Mouse (Mus musculus) heart, postnatal 0 days (tissue): ENCODE data around the gene Sh3d21. TPM values are rescaled to one million over a fixed set of nuclear protein-coding genes. Genes with fewer than 3 reads are reported as not detected.
A peak's percentile ranks its signal among the peaks of the same experiment; 100 is the strongest.

Source experiments
- ATAC-seq: fragments of 200-750 bp; cut with Nextera tagmentation; 2 replicates; pipeline ENCODE4 v1.8.0; 2017; ENCODE audit warnings: low read depth, moderate number of reproducible peaks, moderate library complexity; ENCODE audit not compliant: insufficient read depth
- DNase-seq: peaks from one replicate; pipeline ENCODE4 v3.0.0-alpha.2; 2016; ENCODE audit warnings: low spot score
- H3K27ac ChIP-seq: fragments of 300-500 bp; sonication (generic); 2 replicates; pipeline ENCODE4 v1.5.1; 2014; ENCODE audit warnings: low read depth, mild to moderate bottlenecking
- H3K27me3 ChIP-seq: fragments of 300-500 bp; sonication (generic); 2 replicates; pipeline ENCODE4 v1.6.1; 2014; ENCODE audit warnings: low read length, mixed read lengths; ENCODE audit not compliant: control insufficient read depth, insufficient read depth
- H3K36me3 ChIP-seq: fragments of 300-500 bp; sonication (generic); replicated peaks from 2 replicates; pipeline ENCODE4 v1.6.1; 2014; ENCODE audit warnings: low read length, mixed read lengths; ENCODE audit not compliant: control insufficient read depth, insufficient read depth
- H3K4me1 ChIP-seq: fragments of 300-500 bp; sonication (generic); 2 replicates; pipeline ENCODE4 v1.6.1; 2014; ENCODE audit warnings: antibody characterized with exemption; ENCODE audit not compliant: control insufficient read depth, insufficient read depth
- H3K4me2 ChIP-seq: fragments of 300-500 bp; sonication (generic); 2 replicates; pipeline ENCODE4 v1.6.1; 2014; ENCODE audit warnings: low read depth, mild to moderate bottlenecking, low read length, moderate library complexity
- H3K4me3 ChIP-seq: fragments of 300-500 bp; sonication (generic); 2 replicates; pipeline ENCODE4 v1.5.1; 2014; ENCODE audit warnings: low read depth, low read length
- H3K9ac ChIP-seq: fragments of 300-500 bp; sonication (generic); replicated peaks from 2 replicates; pipeline ENCODE4 v1.6.1; 2014; ENCODE audit warnings: low read depth, low read length, mixed read lengths
- H3K9me3 ChIP-seq: fragments of 300-500 bp; sonication (generic); replicated peaks from 2 replicates; pipeline ENCODE4 v1.6.1; 2016; ENCODE audit warnings: low read length; ENCODE audit not compliant: control insufficient read depth
- CTCF ChIP-seq: IDR thresholded peaks from 2 replicates; pipeline ENCODE4 v1.5.1; 2016; ENCODE audit warnings: antibody characterized with exemption, control low read depth, low read depth
- EP300 ChIP-seq: IDR thresholded peaks from 2 replicates; pipeline ENCODE4 v1.6.1; 2016; ENCODE audit warnings: antibody characterized with exemption, low read depth
- WGBS: fragments of 180-500 bp; shearing (Covaris S2); extraction: QIAGEN DNeasy Blood & Tissue Kit; methylation state at CpG from one replicate; pipeline ENCODE4 v1.1.7; 2014; 5-methylcytosine and 5-hydroxymethylcytosine counted together
- polyA plus RNA-seq: library from polyadenylated mRNA; unstranded; fragments of >200 nt; fragmentation: Nextera tagmentation; extraction: Ambion mirVana; gene quantifications from 2 replicates; pipeline ENCODE4 v1.2.1, GENCODE M21; 2015
- total RNA-seq: library from RNA; depleted of rRNA; stranded (reverse); fragments of >200 nt; gene quantifications from 2 replicates; pipeline ENCODE4 v1.2.3, GENCODE M21; 2014; ENCODE audit warnings: low replicate concordance

Sh3d21 gene
- total and polyA plus RNA-seq, 2 experiments from 2014 or later, result 2.2 to 2.6 TPM

- Histone ChIP-seq H3K36me3 (peaks cover 40% of the 10 kb centered on the region), H3K4me1 (peaks cover 7% of the 10 kb centered on the region), H3K9me3 (no peaks in the 10 kb centered on the region), H3K4me2 (no peak overlapping the region), H3K27me3 (no peaks in the 10 kb centered on the region), H3K9ac (no peak overlapping the region), H3K27ac (peak overlapping the region; percentile 38; the same call in 1 of the 2 replicates), H3K4me3 (no peak overlapping the region)
- ATAC-seq (0 out of 2 replicates have a peak, but pooled peaks have one; percentile 27), DNase-seq (no peak)
- no peak for TF ChIP-seq CTCF
- TF ChIP-seq EP300, result no peak
- 75% methylated on average over 5 of the region's 5 CpGs for WGBS
Observed at GRCm38 (mm10) chr4:126141021-126141420, 22.3 kb downstream of the Sh3d21 start.

- Histone ChIP-seq H3K9me3 (no peaks in the 10 kb centered on the region), H3K27me3 (no peaks in the 10 kb centered on the region), H3K27ac (no peak overlapping the region), H3K4me3 (no peak overlapping the region), H3K9ac (no peak overlapping the region), H3K36me3 (peaks cover 63% of the 10 kb centered on the region), H3K4me2 (no peak overlapping the region), H3K4me1 (peaks cover 7% of the 10 kb centered on the region)
- no peak for ATAC-seq
- no peak for TF ChIP-seq EP300
- no peak for TF ChIP-seq CTCF
- DNase-seq, result no peak
- 69% methylated on average over 4 of the region's 4 CpGs for WGBS
Observed at GRCm38 (mm10) chr4:126137773-126138172, 25.5 kb downstream of the Sh3d21 start.

- Histone ChIP-seq H3K4me3 (no peak overlapping the region), H3K27ac (no peak overlapping the region), H3K4me2 (no peak overlapping the region), H3K4me1 (peaks cover 18% of the 10 kb centered on the region), H3K27me3 (no peaks in the 10 kb centered on the region), H3K9me3 (no peaks in the 10 kb centered on the region), H3K36me3 (peaks cover 73% of the 10 kb centered on the region), H3K9ac (no peak overlapping the region)
- ATAC-seq, result no peak
- 77% methylated on average over 4 of the region's 4 CpGs for WGBS
- no peak for DNase-seq
- TF ChIP-seq CTCF, result no peak
- TF ChIP-seq EP300, result no peak
Observed at GRCm38 (mm10) chr4:126134639-126135038, 28.7 kb downstream of the Sh3d21 start.

- Histone ChIP-seq H3K27me3 (no peaks in the 10 kb centered on the region), H3K9ac (no peak overlapping the region), H3K9me3 (no peaks in the 10 kb centered on the region), H3K27ac (no peak overlapping the region), H3K4me2 (no peak overlapping the region), H3K36me3 (peaks cover 73% of the 10 kb centered on the region), H3K4me3 (no peak overlapping the region), H3K4me1 (peaks cover 18% of the 10 kb centered on the region)
- ATAC-seq (no peak), DNase-seq (no peak)
- TF ChIP-seq EP300 (no peak), CTCF (no peak)
- WGBS, result 88% methylated on average over 4 of the region's 4 CpGs
Observed at GRCm38 (mm10) chr4:126134236-126134635, 29.1 kb downstream of the Sh3d21 start.

GRCm38 (mm10) chr4:126132636-126133264 is 30.5 kb downstream of the Sh3d21 start:
- Histone ChIP-seq H3K36me3 (peaks cover 72% of the 10 kb centered on the region), H3K9ac (no peak overlapping the region), H3K27ac (peak overlapping the region; percentile 63; the same call in 1 of the 2 replicates), H3K9me3 (no peaks in the 10 kb centered on the region), H3K4me2 (no peak overlapping the region), H3K4me1 (peaks cover 18% of the 10 kb centered on the region), H3K27me3 (no peaks in the 10 kb centered on the region), H3K4me3 (no peak overlapping the region)
- ATAC-seq (no peak), DNase-seq (no peak)
- TF ChIP-seq CTCF (no peak), EP300 (no peak)
- WGBS, result 72% methylated on average over 6 of the region's 6 CpGs
